Mouse (Mus musculus): ENCODE measurements around the gene Rrp7a.

DNA sequence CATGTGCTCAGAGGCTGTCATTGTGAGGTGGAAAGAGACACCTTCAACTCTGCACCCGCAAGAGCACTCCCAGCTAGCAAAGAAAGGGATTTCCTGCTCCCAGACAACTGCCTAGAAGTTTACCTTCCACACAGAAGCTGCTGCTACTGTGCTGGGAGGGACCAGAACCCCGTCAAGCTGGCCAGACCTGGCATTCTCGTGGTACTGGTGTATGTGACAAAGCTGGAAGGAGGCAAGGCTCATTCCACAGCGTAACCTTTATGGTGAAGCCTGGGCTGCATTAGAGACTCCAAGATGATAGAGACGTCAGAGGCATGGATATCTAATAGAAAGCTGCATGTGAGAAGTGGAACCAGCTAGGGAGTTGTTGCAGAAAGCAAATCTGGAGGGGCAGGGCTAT lies 2.0 kb upstream of the Rrp7a start:
- TF ChIP-seq CTCF (IDR thresholded peaks at IDR 0.05; ENCODE audit: control insufficient read depth, insufficient read depth, insufficient read length) = no peak
- TF ChIP-seq MAX (IDR thresholded peaks at IDR 0.05) = no peak
